Mouse (Mus musculus) midbrain, embryonic 12.5 days (tissue): ENCODE data around the gene Gm12216. TPM values are rescaled to one million over a fixed set of nuclear protein-coding genes. Genes with fewer than 3 reads are reported as not detected.

Experiments
- ATAC-seq: fragments of 200-750 bp; cut with Nextera tagmentation; 2 replicates; pipeline ENCODE4 v1.8.0; 2017; ENCODE audit warnings: low read depth, moderate TSS enrichment, moderate library complexity; ENCODE audit not compliant: low FRiP score
- H3K27ac ChIP-seq: fragments of 300-500 bp; sonication (generic); replicated peaks from 2 replicates; pipeline ENCODE4 v1.5.1; 2016; ENCODE audit warnings: mild to moderate bottlenecking
- H3K27me3 ChIP-seq: fragments of 300-500 bp; sonication (generic); 2 replicates; pipeline ENCODE4 v1.6.1; 2016; ENCODE audit warnings: mild to moderate bottlenecking
- H3K36me3 ChIP-seq: fragments of 300-500 bp; sonication (generic); 2 replicates; pipeline ENCODE4 v1.6.1; 2016
- H3K4me1 ChIP-seq: fragments of 300-500 bp; sonication (generic); 2 replicates; pipeline ENCODE4 v1.6.1; 2016
- H3K4me2 ChIP-seq: fragments of 300-500 bp; sonication (generic); replicated peaks from 2 replicates; pipeline ENCODE4 v1.6.1; 2016; ENCODE audit warnings: mild to moderate bottlenecking, moderate library complexity
- H3K4me3 ChIP-seq: fragments of 300-500 bp; sonication (generic); 2 replicates; pipeline ENCODE4 v1.5.1; 2016; ENCODE audit warnings: mild to moderate bottlenecking
- H3K9ac ChIP-seq: fragments of 300-500 bp; sonication (generic); replicated peaks from 2 replicates; pipeline ENCODE4 v1.6.1; 2016; ENCODE audit warnings: mild to moderate bottlenecking, moderate library complexity
- H3K9me3 ChIP-seq: fragments of 300-500 bp; sonication (generic); 2 replicates; pipeline ENCODE4 v1.6.1; 2016; ENCODE audit warnings: mild to moderate bottlenecking
- WGBS: fragments of 180-500 bp; shearing (Covaris S2); methylation state at CpG from one replicate; pipeline ENCODE4 v1.1.7; 2016; 5-methylcytosine and 5-hydroxymethylcytosine counted together
- polyA plus RNA-seq: library from polyadenylated mRNA; unstranded; fragments of >200 nt; fragmentation: Nextera tagmentation; extraction: Ambion mirVana; gene quantifications from 2 replicates; pipeline ENCODE4 v1.2.1, GENCODE M21; 2016

The Gm12216 gene
- polyA plus RNA-seq, 1 experiment from 2014 or later, result 0.82 TPM

DNA sequence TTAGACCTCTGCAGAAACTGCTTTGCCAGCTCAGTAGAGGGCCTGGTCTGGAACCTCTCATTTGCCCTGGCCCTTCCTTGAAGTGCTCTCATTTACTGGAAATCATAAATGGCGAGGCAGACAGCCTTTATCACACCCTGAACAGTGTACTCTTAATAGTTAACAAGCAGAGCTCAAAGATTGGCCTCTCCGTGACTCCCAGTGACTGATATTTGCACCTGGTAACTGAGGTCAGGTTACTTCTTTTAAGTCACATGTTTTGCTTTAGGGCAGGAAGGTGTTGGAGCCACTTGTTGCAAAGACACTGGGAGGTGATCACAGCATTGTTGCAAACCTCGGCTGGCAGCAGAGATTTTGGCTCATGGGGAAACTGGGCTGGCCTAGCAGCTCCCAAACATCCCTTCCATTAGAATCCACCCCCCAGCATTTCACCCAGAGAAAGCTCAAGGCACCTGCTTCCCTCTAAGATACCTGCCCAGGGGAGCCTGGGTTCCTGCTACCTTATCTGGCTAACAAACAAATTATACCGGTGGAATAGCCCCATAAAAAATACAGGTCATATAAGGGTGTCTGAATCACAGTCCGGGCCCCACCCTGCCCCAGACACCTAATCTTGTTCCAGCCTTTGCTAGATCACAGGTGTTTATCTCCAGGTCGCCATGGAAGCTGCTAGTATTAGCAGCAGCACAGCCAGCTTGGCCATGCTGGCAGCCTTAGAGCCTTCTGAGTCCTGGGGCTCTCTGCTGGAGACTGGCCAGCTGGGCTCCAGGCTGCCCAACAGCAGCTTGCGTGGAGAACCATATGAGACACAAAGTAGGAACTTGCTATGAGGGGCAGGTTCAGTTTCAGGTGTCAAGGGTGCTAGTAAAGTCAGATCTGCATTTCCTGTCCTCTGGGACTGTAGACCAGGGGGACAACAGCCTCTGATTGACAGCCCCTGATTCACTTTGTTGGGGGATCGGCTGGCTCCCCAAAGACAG, 19.1 kb downstream of the Gm12216 start:
- H3K4me3 ChIP-seq, result no peak overlapping the region
- no peaks in the 10 kb centered on the region for H3K36me3 ChIP-seq
- no peaks in the 10 kb centered on the region for H3K4me1 ChIP-seq
- no peak overlapping the region for H3K27ac ChIP-seq
- no peaks in the 10 kb centered on the region for H3K9me3 ChIP-seq
- 72% methylated on average over 8 of the region's 8 CpGs for WGBS
- ATAC-seq, result no peak
- no peak overlapping the region for H3K4me2 ChIP-seq
- H3K9ac ChIP-seq, result no peak overlapping the region
- H3K27me3 ChIP-seq, result 0 out of 2 replicates have a peak, but pooled peaks cover 3% of the 10 kb centered on the region

DNA sequence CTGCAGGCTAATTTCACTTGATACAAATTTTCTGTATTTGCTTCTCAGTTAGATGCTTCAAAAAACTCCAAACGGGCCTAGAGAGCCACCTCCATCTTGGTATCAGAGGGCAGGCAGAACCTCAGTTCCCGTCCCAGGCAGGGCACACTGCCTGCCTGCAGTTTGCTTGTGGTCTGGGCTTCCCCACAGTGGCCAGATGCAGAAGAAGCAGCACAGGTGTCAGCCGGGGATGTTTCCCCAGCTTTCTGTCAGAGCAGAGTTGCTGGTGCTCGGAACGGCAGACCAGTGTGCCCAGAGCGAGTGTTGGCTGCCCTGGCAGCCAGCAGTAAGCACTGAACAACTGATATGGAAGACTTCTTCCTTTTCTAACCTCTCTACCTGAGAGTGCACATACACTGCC, 19.9 kb downstream of the Gm12216 start:
- Histone ChIP-seq H3K4me1 (no peaks in the 10 kb centered on the region), H3K4me2 (no peak overlapping the region), H3K9me3 (no peaks in the 10 kb centered on the region), H3K27ac (no peak overlapping the region), H3K36me3 (no peaks in the 10 kb centered on the region), H3K9ac (no peak overlapping the region), H3K4me3 (no peak overlapping the region), H3K27me3 (0 out of 2 replicates have a peak, but pooled peaks cover 2% of the 10 kb centered on the region)
- ATAC-seq, result no peak
- WGBS, result 81% methylated on average over 6 of the region's 6 CpGs

DNA sequence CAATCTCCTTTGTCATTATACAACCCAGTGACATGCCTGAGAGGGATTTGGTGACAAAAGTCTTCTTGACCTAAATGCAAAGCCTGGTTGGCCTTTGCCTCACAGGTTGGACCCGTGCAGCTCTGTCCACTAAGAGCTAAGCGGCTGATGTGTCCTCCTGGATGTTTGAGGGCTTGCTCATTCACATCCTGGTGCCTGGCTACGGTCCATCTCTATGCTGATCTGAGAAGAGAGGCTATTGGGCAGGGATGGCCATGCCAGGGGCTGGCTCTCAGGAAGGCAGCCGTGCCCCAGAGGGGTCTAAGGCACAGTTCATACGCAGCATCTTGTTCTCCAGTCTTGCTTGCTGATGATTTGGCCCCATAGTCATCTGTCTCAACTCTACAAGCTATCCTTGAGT, 21.3 kb downstream of the Gm12216 start:
- H3K4me2 ChIP-seq, result no peak overlapping the region
- no peak overlapping the region for H3K9ac ChIP-seq
- H3K4me3 ChIP-seq, result no peak overlapping the region
- 90% methylated on average over 5 of the region's 5 CpGs for WGBS
- no peaks in the 10 kb centered on the region for H3K27me3 ChIP-seq
- H3K9me3 ChIP-seq, result no peaks in the 10 kb centered on the region
- ATAC-seq, result no peak
- H3K4me1 ChIP-seq, result no peaks in the 10 kb centered on the region
- H3K27ac ChIP-seq, result no peak overlapping the region
- no peaks in the 10 kb centered on the region for H3K36me3 ChIP-seq

DNA sequence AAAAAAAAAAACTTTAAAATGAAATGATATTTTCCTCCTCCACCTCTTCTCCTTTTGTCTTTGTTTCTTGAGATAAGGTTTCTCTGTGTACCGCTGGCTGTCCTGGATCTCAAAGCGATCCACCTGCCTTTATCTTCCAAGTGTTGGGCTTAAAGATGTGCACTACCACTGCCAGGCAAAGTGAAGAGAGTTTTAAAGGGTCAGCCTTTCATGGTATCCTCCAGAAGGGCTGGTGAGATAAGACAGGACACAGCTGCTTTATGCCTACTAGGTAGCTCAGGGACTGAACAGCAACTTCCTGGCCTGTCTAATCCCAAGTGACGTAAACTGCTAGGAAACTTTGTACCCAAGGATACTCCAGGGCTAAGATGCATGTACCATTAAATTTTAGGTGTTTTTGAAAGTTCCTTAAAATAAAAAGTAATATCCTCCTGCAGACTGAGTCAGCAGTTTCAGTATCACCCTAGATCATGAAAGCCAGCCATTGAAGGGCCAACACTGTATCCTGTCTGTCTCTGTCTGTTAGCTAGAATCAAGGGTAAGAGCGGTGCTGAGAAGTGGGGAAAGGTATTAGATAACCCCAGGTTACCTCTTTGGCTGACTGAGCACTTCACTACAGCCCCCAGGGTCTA, 23.6 kb downstream of the Gm12216 start:
- Histone ChIP-seq H3K4me3 (no peak overlapping the region), H3K4me2 (no peak overlapping the region), H3K9me3 (no peaks in the 10 kb centered on the region), H3K36me3 (no peaks in the 10 kb centered on the region), H3K27ac (no peak overlapping the region), H3K9ac (no peak overlapping the region), H3K4me1 (no peaks in the 10 kb centered on the region), H3K27me3 (no peaks in the 10 kb centered on the region)
- ATAC-seq, result no peak
- WGBS, result 91% methylated on average over 4 of the region's 4 CpGs

DNA sequence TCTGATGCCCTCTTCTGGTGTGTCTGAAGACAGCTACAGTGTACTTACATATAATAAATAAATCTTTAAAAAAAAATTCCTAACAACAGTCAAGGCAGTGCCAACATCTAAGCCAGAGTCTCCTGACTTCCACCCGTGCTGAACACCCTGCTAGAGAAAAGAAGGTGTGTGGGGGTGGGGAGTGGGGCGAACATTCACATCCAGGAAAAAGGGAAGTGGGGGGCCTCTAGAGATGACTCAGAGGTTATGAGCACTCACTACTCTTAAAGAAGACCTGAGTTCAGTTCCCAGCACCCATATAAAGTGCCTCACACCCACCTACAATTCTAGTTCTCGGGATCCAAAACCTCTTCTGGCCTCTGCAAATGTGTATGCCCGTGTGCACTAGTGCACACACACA, 33.6 kb downstream of the Gm12216 start:
- Histone ChIP-seq H3K27ac (no peak overlapping the region), H3K4me1 (no peaks in the 10 kb centered on the region), H3K4me2 (no peak overlapping the region), H3K4me3 (no peak overlapping the region), H3K9ac (no peak overlapping the region), H3K9me3 (no peaks in the 10 kb centered on the region), H3K27me3 (no peaks in the 10 kb centered on the region), H3K36me3 (no peaks in the 10 kb centered on the region)
- no peak for ATAC-seq
- WGBS, result 89% methylated on average over 4 of the region's 4 CpGs

- WGBS, result 96% methylated on average over 3 of the region's 3 CpGs
- no peaks in the 10 kb centered on the region for H3K36me3 ChIP-seq
- no peaks in the 10 kb centered on the region for H3K9me3 ChIP-seq
- no peaks in the 10 kb centered on the region for H3K4me1 ChIP-seq
- no peak overlapping the region for H3K4me3 ChIP-seq
- no peak for ATAC-seq
- no peak overlapping the region for H3K9ac ChIP-seq
- no peak overlapping the region for H3K4me2 ChIP-seq
- H3K27me3 ChIP-seq, result no peaks in the 10 kb centered on the region
- H3K27ac ChIP-seq, result no peak overlapping the region
Measured at GRCm38 (mm10) chr11:53821945-53822338, 37.1 kb downstream of the Gm12216 start.

DNA sequence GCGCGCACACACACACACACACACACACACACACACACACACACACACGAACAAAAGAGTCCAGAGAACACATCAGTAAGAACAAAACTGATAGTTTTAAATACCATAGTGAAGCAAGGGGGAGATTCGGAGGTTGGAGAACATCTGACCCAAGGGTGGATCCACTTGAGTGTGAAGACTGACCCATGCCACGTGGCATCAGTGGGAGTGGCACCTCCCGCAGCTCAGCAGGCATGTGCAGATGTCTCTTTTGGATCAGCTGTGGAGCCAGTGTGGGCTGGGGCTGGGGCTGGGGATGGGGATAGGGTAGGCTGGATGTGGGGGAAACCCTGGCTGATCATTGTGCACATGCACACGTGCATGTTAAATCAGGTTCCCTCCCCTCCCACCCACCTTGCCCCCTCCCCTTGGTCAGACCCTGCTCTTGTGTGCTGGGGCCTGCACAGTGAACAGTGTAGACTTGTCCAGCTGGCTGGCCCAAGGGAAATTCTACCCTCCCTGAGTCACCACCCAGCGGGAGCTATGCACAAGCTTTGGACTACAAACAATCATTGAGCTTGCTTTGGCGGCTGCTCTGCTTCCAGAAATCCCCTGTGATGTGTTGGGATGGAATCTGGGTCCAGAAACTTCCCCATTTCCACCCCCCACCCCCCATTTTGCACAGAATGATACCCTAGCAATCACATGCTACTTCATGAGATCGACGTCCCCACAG, 37.7 kb downstream of the Gm12216 start:
- 85% methylated on average over 11 of the region's 11 CpGs for WGBS

DNA sequence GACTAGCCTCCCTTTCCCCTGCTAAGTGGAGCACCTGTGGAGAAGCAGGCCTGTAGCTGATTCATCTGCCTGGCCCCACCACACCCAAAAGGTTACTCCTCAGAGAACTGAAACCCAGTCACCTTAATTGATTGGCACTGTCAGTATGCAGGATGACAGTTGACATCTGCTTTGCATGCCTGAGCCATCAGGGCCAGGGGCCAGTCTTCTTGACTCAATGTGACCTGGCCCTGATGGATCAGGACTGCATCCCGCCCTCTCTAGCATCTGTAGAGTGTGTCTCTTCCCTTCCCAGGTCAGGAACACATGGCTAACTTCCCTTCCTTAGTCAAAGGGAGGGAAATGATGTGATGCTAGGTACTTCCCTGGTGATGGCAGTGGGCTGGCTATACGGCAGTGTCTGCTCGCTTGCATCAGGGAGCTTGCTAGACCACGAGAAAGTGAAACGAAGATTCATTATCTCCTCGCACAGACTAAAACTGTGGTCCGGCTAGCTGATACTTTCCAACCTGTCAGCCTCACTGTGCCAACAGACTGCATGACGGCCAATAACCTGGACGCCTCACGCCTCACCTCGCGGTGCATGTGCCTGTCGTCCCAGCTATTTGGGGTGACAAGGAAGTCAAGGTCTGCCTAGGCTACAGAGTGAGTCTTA, 38.4 kb downstream of the Gm12216 start:
- ATAC-seq, result no peak
- Histone ChIP-seq H3K9me3 (no peaks in the 10 kb centered on the region), H3K4me1 (no peaks in the 10 kb centered on the region), H3K27ac (no peak overlapping the region), H3K4me2 (no peak overlapping the region), H3K4me3 (no peak overlapping the region), H3K36me3 (no peaks in the 10 kb centered on the region), H3K9ac (no peak overlapping the region), H3K27me3 (no peaks in the 10 kb centered on the region)
- 88% methylated on average over 13 of the region's 13 CpGs for WGBS

More for the DNA sequence above, 37.7 kb downstream of the Gm12216 start:
- Histone ChIP-seq H3K4me2 (no peak overlapping the region), H3K9ac (no peak overlapping the region), H3K36me3 (no peaks in the 10 kb centered on the region), H3K9me3 (no peaks in the 10 kb centered on the region), H3K4me1 (no peaks in the 10 kb centered on the region), H3K27me3 (no peaks in the 10 kb centered on the region), H3K27ac (no peak overlapping the region), H3K4me3 (no peak overlapping the region)
- no peak for ATAC-seq

- no peaks in the 10 kb centered on the region for H3K4me1 ChIP-seq
- no peaks in the 10 kb centered on the region for H3K36me3 ChIP-seq
- H3K4me2 ChIP-seq, result no peak overlapping the region
- 89% methylated on average over 6 of the region's 6 CpGs for WGBS
- ATAC-seq, result no peak
- H3K4me3 ChIP-seq, result no peak overlapping the region
- H3K27ac ChIP-seq, result no peak overlapping the region
- no peaks in the 10 kb centered on the region for H3K9me3 ChIP-seq
- no peaks in the 10 kb centered on the region for H3K27me3 ChIP-seq
- no peak overlapping the region for H3K9ac ChIP-seq
Measured at GRCm38 (mm10) chr11:53819511-53819910, 39.5 kb downstream of the Gm12216 start.

DNA sequence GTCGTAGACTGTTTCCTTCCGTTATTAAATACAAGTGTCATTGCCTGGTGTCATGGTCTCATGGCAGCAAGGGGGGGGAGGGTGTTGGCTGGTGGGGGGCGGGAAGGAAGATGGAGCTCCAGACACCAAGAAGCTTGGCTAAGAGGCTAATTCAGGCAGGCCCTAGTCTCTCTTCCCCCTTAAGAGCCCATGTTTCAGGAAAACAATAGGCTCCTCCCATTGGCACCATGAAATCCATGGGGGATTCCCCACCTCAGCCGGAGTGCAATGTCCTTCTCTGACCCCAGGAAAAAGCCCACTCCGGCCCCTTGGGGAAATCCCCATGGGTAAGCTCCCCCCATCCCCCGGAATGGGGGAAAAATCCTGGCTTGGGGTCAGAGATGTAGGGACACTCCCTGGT, 40.3 kb downstream of the Gm12216 start:
- no peaks in the 10 kb centered on the region for H3K4me1 ChIP-seq
- no peak for ATAC-seq
- 57% methylated on average over 6 of the region's 6 CpGs for WGBS
- H3K9ac ChIP-seq, result no peak overlapping the region
- no peaks in the 10 kb centered on the region for H3K36me3 ChIP-seq
- no peak overlapping the region for H3K27ac ChIP-seq
- no peak overlapping the region for H3K4me3 ChIP-seq
- no peaks in the 10 kb centered on the region for H3K27me3 ChIP-seq
- no peaks in the 10 kb centered on the region for H3K9me3 ChIP-seq
- H3K4me2 ChIP-seq, result no peak overlapping the region

- Histone ChIP-seq H3K36me3 (no peaks in the 10 kb centered on the region), H3K4me2 (no peak overlapping the region), H3K9me3 (no peaks in the 10 kb centered on the region), H3K4me1 (no peaks in the 10 kb centered on the region), H3K9ac (no peak overlapping the region), H3K27me3 (no peaks in the 10 kb centered on the region), H3K4me3 (no peak overlapping the region), H3K27ac (no peak overlapping the region)
- no peak for ATAC-seq
- WGBS, result 91% methylated on average over 5 of the region's 5 CpGs
Measured at GRCm38 (mm10) chr11:53816841-53817375, 42.1 kb downstream of the Gm12216 start.
